Mouse (Mus musculus): Measurements from ENCODE around the gene Macrod1.

Macrod1 gene

GRCm38 (mm10) chr19:7166200-7166711 is 109.6 kb downstream of the Macrod1 start:
- no peak for DNase-seq (ENCODE audit: low read depth, low spot score)

GRCm38 (mm10) chr19:7166767-7167166 is 110.2 kb downstream of the Macrod1 start:
- no peak for DNase-seq (ENCODE audit: low read depth, low spot score)

- no peak for DNase-seq (ENCODE audit: low read depth, low spot score)
These were observed 111.8 kb downstream of the Macrod1 start for GRCm38 (mm10) chr19:7168423-7168822.

GRCm38 (mm10) chr19:7170916-7171315 is 114.3 kb downstream of the Macrod1 start:
- DNase-seq (ENCODE audit: low read depth, low spot score) = no peak

- no peak for DNase-seq (ENCODE audit: low read depth, low spot score)
These were observed 114.8 kb downstream of the Macrod1 start for GRCm38 (mm10) chr19:7171447-7171846.

GRCm38 (mm10) chr19:7172051-7172866 is 115.6 kb downstream of the Macrod1 start:
- no peak for DNase-seq (ENCODE audit: low read depth, low spot score)

GRCm38 (mm10) chr19:7176041-7176696 is 119.6 kb downstream of the Macrod1 start:
- no peak for DNase-seq (ENCODE audit: low read depth, low spot score)

GRCm38 (mm10) chr19:7177804-7178511 is 121.3 kb downstream of the Macrod1 start:
- DNase-seq (ENCODE audit: low read depth, low spot score) = no peak

GRCm38 (mm10) chr19:7178841-7179452 is 122.3 kb downstream of the Macrod1 start:
- no peak for DNase-seq (ENCODE audit: low read depth, low spot score)

GRCm38 (mm10) chr19:7180756-7181405 is 124.3 kb downstream of the Macrod1 start:
- DNase-seq (ENCODE audit: low read depth, low spot score) = no peak

- DNase-seq (ENCODE audit: low read depth, low spot score) = no peak
These were observed 124.9 kb downstream of the Macrod1 start for GRCm38 (mm10) chr19:7181496-7181895.

GRCm38 (mm10) chr19:7182273-7182949 is 125.8 kb downstream of the Macrod1 start:
- no peak for DNase-seq (ENCODE audit: low read depth, low spot score)

- no peak for DNase-seq (ENCODE audit: low read depth, low spot score)
These were observed 126.8 kb downstream of the Macrod1 start for GRCm38 (mm10) chr19:7183419-7183818.

- no peak for DNase-seq (ENCODE audit: low read depth, low spot score)
These were observed 128.4 kb downstream of the Macrod1 start for GRCm38 (mm10) chr19:7185059-7185458.

- DNase-seq (ENCODE audit: low read depth, low spot score) = no peak
These were observed 129.2 kb downstream of the Macrod1 start for GRCm38 (mm10) chr19:7185715-7186291.

GRCm38 (mm10) chr19:7187157-7187556 is 130.5 kb downstream of the Macrod1 start:
- no peak for DNase-seq (ENCODE audit: low read depth, low spot score)

- no peak for DNase-seq (ENCODE audit: low read depth, low spot score)
These were observed 132.4 kb downstream of the Macrod1 start for GRCm38 (mm10) chr19:7189026-7189425.

GRCm38 (mm10) chr19:7190986-7191385 is 134.4 kb downstream of the Macrod1 start:
- DNase-seq (ENCODE audit: low read depth, low spot score) = no peak

- DNase-seq (ENCODE audit: low read depth, low spot score) = no peak
These were observed 135.0 kb downstream of the Macrod1 start for GRCm38 (mm10) chr19:7191639-7192038.

GRCm38 (mm10) chr19:7192561-7192967 is 136.0 kb downstream of the Macrod1 start:
- DNase-seq (ENCODE audit: low read depth, low spot score) = no peak
